Mouse (Mus musculus): Measurements from ENCODE around the gene Bloc1s2.

The Bloc1s2 gene

GRCm38 (mm10) chr19:44145702-44146567 lies at the start of gene Bloc1s2:
Gene Bloc1s2, minus strand, starts transcription at chr19:44146446.
- in situ Hi-C loops (cut with MboI, MseI) = no loop called here

GRCm38 (mm10) chr19:44195138-44195537 lies 48.9 kb upstream of the Bloc1s2 start:
- in situ Hi-C loops (cut with MboI, MseI) = no loop called here

- in situ Hi-C loops (cut with MboI, MseI) = loop anchor here (5.0 kb wide), 1 partner anchor 33 kb away; no protein-coding TSS in a partner anchor
Observed at GRCm38 (mm10) chr19:44193906-44194305, 47.7 kb upstream of the Bloc1s2 start.

- in situ Hi-C loops (cut with MboI, MseI) = loop anchor here (5.0 kb wide), 1 partner anchor 35 kb away; no protein-coding TSS in a partner anchor
Observed at GRCm38 (mm10) chr19:44192342-44192741, 46.1 kb upstream of the Bloc1s2 start, which contains the start of gene Pkd2l1. Gene Pkd2l1, minus strand, starts transcription at chr19:44192442.

GRCm38 (mm10) chr19:44189056-44189455 lies 42.8 kb upstream of the Bloc1s2 start:
- in situ Hi-C loops (cut with MboI, MseI) = no loop called here

- in situ Hi-C loops (cut with MboI, MseI) = no loop called here
Observed at GRCm38 (mm10) chr19:44183968-44184367, 37.7 kb upstream of the Bloc1s2 start.

GRCm38 (mm10) chr19:44180502-44180901 lies 34.3 kb upstream of the Bloc1s2 start:
- in situ Hi-C loops (cut with MboI, MseI) = no loop called here

- in situ Hi-C loops (cut with MboI, MseI) = no loop called here
Observed at GRCm38 (mm10) chr19:44176741-44177140, 30.5 kb upstream of the Bloc1s2 start.

- in situ Hi-C loops (cut with MboI, MseI) = no loop called here
Observed at GRCm38 (mm10) chr19:44174835-44175234, 28.6 kb upstream of the Bloc1s2 start.

- in situ Hi-C loops (cut with MboI, MseI) = no loop called here
Observed at GRCm38 (mm10) chr19:44161515-44161914, 15.3 kb upstream of the Bloc1s2 start.

GRCm38 (mm10) chr19:44159386-44159785 lies 13.1 kb upstream of the Bloc1s2 start:
- in situ Hi-C loops (cut with MboI, MseI) = no loop called here

GRCm38 (mm10) chr19:44157005-44157404 lies 10.8 kb upstream of the Bloc1s2 start:
- in situ Hi-C loops (cut with MboI, MseI) = no loop called here

GRCm38 (mm10) chr19:44153781-44154180 lies 7.5 kb upstream of the Bloc1s2 start:
- in situ Hi-C loops (cut with MboI, MseI) = no loop called here

- in situ Hi-C loops (cut with MboI, MseI) = no loop called here
Observed at GRCm38 (mm10) chr19:44148991-44149390, 2.7 kb upstream of the Bloc1s2 start.

- in situ Hi-C loops (cut with MboI, MseI) = no loop called here
Observed at GRCm38 (mm10) chr19:44148345-44148744, 2.1 kb upstream of the Bloc1s2 start.

- in situ Hi-C loops (cut with MboI, MseI) = no loop called here
Observed at GRCm38 (mm10) chr19:44146951-44147350, 705 bp upstream of the Bloc1s2 start.

- in situ Hi-C loops (cut with MboI, MseI) = no loop called here
Observed at GRCm38 (mm10) chr19:44146568-44146879, 278 bp upstream of the Bloc1s2 start.

- in situ Hi-C loops (cut with MboI, MseI) = no loop called here
Observed at GRCm38 (mm10) chr19:44144366-44144765, 1.9 kb downstream of the Bloc1s2 start.

GRCm38 (mm10) chr19:44135960-44136485 lies 10.2 kb downstream of the Bloc1s2 start:
- in situ Hi-C loops (cut with MboI, MseI) = no loop called here

- in situ Hi-C loops (cut with MboI, MseI) = no loop called here
Observed at GRCm38 (mm10) chr19:44135072-44135959, 10.9 kb downstream of the Bloc1s2 start, which contains the start of gene Cwf19l1. Gene Cwf19l1, minus strand, starts transcription at chr19:44135876.

- in situ Hi-C loops (cut with MboI, MseI) = no loop called here
Observed at GRCm38 (mm10) chr19:44132917-44133316, 13.3 kb downstream of the Bloc1s2 start.

GRCm38 (mm10) chr19:44128560-44128959 lies 17.7 kb downstream of the Bloc1s2 start:
- in situ Hi-C loops (cut with MboI, MseI) = no loop called here
